Mouse (Mus musculus) adrenal gland, postnatal 4 days (tissue): ENCODE data around the gene Ykt6. TPM values are rescaled to one million over a fixed set of nuclear protein-coding genes. Genes with fewer than 3 reads are reported as not detected.
"Not testable (repeated sequence)": the region's sequence is repeated elsewhere in the genome, so short reads cannot be mapped to it uniquely, and the experiment has no call there.

Source experiments
- DNase-seq, 2 experiments: peaks; one replicate each; pipeline ENCODE4 v3.0.0; 2021 to 2022; ENCODE audit warnings: low spot score in 2 of 2, mixed read lengths in 2 of 2
- total RNA-seq, 2 experiments: library from RNA; stranded (reverse); gene quantifications; 2 replicates each; pipeline ENCODE4 v1.2.3; 2021

The Ykt6 gene
- total RNA-seq, 2 experiments from 2014 or later: 97.9 to 98.2 TPM

DNA sequence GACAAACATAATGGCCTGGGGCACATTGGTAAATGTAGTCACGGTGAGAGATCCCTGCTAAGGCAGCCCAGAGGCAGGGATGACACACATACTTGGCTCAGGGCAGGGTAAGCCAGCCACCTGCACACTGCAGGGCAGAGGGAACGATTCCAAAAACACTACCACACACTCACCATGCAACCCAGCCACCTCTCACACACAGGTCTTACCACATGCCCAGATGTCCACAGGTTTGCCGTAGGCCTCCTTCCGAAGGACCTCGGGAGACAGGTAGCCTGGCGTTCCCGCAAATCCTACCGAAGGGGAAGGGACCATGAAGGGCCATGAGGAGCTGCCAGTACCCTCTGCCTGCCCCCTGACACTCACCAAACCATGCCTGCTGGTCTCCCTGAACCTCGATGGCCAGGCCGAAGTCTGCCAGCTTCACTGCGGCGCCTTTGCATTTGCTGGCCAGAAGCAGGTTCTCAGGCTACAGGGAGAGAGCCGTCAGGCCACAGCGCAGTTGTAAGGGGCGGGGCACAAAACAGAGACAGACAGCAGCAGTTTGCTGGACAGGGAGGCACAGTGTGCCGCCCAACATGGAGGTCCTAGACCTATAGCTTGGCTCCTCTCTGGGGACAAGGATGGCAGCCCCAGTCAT is 34.6 kb downstream of the Ykt6 start:
- DNase-seq: no peak

DNA sequence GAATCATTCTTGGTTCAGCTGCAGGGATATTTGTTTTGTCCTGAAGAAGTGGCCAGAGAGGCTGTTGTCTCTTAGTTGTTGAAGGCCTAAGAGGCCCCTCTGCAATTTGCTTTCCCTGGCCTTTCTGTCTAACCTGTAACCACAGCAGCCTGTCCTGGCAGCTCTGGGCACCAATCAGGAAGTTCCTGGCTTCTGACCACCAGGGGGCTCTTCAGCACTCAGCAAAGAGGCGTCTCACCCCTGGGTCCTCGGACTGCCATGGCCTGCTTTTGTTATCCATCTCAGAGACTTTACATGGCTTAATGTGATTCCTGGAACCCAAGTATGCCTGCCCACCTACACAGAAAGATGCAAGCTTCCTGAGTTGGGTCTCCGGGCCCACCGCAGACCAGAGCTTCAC is 35.4 kb downstream of the Ykt6 start:
- no peak for DNase-seq

DNA sequence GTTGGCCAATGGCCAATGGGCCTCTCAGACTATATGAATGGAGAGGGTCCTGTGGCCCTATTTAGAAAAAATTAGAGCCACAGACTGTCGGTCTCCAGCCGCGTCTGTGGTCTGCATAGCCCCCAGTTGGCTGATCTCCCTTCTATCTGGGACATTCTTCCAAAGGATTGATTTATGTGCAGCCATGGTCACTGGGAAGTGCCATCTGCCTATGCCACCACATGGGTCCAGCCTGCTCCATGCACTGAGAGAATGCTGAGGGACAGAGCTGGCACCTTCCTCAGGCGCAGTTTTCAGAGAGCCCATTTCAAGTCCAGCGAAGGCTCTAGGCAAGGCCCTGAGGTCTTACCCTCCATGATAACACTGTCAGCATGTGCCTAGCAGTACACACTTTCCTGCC is 38.7 kb downstream of the Ykt6 start:
- no peak for DNase-seq

DNA sequence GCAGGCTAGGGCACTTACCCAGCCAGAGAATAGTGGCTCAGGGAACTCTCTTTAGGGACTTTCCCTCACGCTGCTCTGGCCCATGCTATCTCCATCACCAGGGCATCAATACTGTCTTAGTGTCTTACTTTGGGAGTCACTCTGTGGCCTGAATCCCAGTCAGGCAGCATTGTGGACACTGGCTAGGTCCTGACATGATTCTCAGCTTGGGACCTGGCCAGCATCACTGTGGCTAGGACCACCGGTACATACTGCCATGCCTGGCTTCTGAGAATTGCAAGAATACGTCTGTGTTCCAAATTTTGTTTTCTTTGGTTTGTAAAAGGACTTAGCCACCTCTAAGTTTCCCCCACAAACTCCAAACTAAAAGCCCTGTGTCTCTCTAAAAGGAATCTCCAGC is 39.4 kb downstream of the Ykt6 start:
- DNase-seq: no peak

DNA sequence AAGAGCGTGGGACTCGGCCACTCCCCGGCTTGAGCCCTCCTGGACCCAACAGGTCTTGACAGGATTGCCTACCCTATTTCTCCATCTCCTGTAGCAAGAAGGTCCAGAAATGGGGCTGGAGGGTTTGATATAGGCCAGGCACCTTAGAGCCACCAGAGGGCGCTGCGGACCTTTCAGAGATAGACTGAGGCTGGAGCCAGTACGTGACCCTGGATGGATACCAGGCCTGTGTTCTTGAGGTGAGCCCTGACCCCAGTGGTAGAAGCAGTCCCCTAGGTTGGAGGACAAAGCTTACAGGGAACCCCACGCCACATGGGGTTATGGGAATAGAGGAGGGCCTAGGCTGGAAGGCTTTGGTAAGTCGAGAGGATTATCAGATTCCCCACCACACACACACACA is 40.5 kb downstream of the Ykt6 start:
- DNase-seq: peak; percentile 69 to 70

DNA sequence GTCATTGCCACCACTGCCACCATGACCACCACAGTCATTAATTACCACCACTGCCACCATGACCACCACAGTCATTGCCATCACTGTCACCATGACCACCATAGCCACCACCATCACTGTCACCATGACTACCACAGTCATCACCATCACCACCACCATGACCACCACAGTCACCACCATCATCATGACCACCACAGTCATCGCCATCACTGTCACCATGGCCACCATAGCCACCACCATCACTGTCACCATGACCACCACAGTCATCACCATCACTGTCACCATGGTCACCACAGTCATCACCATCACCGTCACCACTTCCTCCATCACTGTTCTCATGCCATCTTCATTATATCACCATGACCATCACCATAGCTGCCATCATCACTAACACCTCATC is 43.0 kb downstream of the Ykt6 start:
- no peak for DNase-seq

DNA sequence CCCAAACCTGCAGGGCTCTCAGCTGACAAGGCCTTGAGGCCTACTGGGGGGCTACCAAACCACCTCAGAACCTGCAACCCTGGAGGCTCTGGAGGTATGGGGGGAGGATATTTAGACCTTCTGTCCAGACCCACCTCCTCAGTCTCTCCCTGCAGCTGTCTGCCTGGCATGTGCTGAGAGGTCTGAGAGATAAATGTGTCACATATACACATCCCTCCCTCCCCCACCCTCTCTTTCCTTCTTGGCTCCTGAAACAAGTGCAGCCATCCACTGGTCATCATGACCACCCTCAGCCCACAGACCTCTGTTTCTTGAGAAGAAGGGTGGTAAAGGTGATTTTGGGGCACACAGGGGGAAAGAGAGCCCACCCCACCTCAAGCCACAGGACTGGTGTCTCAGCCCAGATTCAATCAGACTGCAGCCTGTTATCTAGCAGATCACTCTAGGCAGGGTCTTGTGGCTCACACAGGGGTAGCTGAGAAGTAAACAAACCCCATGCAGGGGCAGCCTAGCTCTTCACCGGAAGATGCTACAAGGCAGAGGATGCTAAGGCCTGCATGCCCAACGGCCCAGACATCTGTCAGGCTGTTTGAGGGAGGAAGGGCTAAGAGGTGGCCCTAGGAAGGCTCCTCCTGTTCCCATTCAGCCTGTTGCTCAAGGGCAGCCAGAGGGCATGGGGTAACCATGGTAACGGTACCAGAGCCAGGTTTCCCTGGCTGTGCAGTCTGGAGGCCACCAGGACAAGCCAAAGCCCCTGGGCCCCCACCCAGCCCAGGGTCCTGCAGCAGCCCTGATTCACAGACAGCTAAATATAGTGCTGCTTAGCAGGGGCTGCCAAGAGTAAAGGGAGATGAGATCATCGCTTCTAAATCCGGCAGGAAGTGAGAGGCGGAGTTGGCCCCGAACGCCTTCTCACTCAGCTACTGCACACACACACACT is 44.6 kb downstream of the Ykt6 start:
- DNase-seq: peak; percentile 39 to 57

DNA sequence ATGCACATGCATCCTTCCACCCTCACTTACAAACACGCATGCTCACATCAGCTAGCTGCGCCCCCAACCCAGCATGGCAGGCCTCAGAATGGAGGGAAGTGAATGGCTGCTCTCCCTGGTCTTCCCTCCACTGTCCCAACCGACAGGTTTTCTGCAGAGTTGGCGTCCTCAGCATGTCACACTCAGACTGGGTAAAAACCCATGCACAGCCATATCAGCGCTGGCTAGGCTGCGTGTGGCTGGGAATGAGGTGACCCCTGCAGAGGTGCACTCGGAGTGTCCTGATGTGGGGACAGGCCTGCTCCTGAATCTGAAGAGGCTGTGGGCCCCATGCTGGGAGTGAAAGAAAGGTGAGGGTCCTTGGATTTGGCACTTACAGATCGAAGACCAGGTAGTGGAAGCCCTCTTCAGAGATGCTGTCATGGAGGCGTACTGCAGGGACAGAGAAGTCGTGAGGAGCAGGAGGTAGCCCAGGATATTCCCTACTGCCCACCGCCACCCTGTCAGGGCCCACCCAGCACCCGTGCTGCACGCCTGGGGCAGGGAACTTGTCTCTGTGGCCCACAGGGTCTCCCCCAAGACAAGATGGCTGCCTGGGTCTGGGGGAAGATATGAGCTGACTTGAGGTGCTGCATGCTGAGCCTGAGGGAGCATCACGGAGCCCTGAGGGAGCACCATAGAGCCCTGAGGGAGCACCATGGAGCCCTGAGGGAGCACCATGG is 45.6 kb downstream of the Ykt6 start:
- DNase-seq: no peak

DNA sequence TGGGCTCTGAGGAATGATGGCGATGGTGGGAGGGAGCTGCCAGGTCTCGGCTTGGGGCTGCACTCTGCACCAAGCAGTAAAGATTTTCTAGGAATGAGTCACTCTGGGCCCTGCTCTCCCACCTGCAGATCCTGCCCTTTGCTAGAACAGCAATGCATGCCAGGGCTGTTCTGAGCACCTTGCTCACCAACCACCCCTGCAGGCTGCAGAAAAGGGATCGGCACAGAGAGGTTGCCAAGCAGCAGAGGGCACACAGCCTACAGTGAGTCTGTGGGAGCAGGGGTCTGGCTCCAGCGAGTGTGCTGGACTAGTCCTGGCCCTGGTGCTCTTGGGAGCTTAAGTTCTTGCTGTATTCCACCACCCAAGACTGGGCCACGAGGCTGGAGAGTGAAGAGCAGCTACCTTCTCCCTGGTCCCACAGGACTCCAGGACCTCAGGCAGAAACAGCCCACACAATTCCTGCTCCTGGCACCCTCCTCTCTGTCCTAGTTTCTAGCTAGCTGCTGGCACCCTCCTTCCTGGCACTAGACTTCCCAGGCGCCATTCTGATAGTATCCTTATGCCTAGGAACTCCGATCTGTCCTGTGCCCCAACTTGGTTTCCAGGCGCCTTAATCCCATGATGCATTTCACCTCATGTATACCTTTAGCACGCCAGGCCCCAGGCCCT is 46.6 kb downstream of the Ykt6 start:
- DNase-seq: no peak

DNA sequence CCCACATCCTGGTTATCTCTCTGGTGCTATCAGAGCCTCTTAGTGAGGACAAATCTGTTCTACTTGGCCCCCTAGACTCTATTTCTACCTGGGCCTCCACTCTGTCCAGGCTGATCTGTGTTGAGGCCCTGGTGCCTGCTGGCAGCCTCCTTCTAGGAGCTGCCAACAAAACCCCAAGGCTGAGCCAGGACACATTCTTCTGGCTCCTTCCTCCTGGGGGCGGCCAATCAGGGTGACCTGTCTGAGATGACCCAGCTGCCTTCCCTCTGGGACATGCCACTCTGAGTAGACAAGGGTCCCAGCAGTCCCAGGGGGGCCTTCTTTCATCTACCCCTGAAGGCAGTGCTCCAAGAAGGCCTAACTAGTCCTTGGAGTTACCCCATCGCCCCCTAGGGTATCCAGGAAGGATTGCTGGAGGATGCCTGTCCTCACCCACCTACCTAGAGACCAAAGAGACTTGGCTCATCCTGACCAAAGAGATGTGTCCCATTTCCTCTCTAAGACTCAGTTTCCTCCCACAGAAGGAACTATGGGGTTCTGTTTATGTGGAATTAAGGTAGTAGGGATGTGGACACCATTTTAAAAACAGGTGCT is 47.6 kb downstream of the Ykt6 start:
- no peak for DNase-seq

DNA sequence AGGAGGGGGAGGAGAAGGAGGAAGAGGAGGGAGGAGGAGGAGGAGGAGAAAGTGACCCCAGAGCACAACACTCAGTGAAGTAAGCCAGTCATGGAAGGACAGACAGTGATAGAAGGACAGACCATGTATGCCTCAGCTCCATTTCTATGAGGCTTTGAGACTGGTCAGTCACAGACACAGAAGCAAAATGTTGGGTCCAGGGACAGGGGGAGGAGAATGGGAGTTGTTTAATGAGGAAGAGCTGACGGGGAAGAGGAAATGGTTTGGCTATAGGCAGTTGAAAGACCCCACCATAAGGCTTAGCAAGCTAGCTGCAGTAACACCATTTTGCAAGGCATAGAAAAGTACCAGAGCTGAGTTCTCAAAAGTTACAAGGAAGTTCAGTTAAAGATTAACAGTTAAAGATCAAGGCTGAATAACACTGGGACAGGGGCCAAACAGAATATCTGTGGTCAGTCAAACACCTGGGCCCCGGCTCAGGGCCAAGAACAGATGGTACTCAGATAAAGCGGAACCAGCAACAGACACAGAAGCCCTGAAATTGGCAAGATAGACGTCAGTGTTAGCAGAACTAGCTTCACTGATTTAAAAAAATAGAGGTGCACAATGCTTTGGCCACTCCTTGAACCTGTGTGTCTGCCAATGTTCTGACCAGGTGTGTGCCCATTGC is 50.0 kb downstream of the Ykt6 start:
- not testable (repeated sequence) for DNase-seq

DNA sequence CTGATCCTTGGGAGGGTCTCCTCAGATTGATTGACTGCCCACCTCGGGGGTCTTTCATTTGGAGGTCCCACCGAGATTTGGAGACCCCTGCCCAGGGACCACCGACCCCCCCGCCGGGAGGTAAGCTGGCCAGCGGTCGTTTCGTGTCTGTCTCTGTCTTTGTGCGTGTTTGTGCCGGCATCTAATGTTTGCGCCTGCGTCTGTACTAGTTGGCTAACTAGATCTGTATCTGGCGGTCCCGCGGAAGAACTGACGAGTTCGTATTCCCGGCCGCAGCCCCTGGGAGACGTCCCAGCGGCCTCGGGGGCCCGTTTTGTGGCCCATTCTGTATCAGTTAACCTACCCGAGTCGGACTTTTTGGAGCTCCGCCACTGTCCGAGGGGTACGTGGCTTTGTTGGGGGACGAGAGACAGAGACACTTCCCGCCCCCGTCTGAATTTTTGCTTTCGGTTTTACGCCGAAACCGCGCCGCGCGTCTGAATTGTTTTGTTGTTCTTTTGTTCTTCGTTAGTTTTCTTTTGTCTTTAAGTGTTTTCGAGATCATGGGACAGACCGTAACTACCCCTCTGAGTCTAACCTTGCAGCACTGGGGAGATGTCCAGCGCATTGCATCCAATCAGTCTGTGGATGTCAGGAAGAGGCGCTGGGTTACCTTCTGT is 51.0 kb downstream of the Ykt6 start:
- not testable (repeated sequence) for DNase-seq

DNA sequence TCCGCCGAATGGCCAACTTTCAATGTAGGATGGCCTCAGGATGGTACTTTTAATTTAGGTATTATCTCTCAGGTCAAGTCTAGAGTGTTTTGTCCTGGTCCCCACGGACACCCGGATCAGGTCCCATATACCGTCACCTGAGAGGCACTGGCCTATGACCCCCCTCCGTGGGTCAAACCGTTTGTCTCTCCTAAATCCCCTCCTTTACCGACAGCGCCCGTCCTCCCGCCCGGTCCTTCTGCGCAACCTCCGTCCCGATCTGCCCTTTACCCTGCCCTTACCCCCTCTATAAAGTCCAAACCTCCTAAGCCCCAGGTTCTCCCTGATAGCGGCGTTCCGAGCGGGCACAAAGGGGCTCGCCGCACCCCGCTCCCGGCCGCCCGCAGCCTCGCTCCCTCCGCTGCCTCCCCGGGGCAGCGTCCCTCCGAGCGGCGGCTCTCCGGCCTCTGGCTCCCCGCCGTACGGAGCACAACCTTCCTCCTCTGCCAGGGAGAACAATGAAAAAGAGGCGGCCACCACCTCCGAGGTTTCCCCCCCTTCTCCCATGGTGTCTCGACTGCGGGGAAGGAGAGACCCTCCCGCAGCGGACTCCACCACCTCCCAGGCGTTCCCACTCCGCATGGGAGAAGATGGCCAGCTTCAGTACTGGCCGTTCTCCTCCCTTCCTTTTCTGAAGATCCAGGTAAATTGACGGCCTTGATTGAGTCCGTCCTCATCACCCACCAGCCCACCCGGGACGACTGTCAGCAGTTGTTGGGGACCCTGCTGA is 51.7 kb downstream of the Ykt6 start:
- DNase-seq: not testable (repeated sequence)

DNA sequence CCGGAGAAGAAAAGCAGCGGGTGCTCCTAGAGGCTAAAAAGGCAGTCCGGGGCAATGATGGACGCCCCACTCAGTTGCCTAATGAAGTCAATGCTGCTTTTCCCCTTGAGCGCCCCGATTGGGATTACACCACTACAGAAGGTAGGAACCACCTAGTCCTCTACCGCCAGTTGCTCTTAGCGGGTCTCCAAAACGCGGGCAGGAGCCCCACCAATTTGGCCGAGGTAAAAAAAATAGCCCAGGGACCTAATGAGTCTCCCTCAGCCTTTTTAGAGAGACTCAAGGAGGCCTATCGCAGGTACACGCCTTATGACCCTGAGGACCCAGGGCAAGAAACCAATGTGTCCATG is 52.3 kb downstream of the Ykt6 start:
- not testable (repeated sequence) for DNase-seq

DNA sequence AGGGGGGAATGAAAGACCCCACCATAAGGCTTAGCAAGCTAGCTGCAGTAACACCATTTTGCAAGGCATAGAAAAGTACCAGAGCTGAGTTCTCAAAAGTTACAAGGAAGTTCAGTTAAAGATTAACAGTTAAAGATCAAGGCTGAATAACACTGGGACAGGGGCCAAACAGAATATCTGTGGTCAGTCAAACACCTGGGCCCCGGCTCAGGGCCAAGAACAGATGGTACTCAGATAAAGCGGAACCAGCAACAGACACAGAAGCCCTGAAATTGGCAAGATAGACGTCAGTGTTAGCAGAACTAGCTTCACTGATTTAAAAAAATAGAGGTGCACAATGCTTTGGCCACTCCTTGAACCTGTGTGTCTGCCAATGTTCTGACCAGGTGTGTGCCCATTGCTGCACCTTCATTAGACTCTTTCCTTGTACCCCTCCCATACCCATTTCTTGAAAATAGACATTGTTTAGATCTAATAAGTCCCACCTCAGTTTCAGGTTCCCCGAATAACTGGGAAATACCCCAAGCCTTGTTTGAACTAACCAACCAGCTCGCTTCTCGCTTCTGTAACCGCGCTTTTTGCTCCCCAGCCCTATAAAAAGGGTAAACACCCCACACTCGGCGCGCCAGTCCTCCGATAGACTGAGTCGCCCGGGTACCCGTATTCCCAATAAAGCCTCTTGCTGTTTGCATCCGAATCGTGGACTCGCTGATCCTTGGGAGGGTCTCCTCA is 55.4 kb downstream of the Ykt6 start:
- DNase-seq: not testable (repeated sequence)

DNA sequence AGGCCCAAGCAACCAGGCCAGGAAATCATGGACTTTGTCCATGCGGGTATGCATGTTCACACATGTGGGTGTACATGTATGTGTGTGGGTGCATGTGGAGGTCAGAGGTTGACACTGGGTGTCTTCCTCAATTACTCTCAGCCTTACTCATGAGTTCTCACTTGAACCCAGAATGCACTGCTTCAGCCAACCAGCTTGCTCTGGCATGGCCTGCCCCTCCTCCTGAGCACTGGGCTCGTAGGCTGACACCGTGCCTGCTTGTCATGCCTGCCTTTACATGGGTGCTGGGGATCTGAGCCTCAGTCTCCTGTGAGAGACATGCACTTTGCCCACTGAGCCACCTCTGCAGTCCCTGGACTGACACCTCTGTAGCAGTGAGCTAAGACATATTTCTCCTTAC is 56.4 kb downstream of the Ykt6 start:
- DNase-seq: no peak

DNA sequence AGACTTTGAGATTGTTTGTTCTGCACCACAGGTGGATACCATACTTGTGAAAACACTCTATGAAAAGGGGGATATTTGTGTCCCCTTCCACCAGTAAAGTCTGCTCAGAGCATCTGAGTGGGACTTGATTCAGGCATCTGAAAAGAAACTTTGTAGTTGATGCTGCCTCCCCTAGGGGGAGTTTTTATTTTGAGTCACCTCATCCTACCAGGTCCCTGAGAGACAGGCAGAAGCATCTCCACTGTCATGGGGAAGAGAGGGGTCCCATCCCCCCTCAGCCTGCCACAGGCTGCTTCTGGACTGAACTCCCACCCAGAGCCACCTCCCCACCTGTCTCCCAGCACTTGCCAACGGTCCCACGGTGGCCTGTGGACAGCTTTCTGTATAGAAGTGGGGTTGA is 57.9 kb downstream of the Ykt6 start:
- no peak for DNase-seq

DNA sequence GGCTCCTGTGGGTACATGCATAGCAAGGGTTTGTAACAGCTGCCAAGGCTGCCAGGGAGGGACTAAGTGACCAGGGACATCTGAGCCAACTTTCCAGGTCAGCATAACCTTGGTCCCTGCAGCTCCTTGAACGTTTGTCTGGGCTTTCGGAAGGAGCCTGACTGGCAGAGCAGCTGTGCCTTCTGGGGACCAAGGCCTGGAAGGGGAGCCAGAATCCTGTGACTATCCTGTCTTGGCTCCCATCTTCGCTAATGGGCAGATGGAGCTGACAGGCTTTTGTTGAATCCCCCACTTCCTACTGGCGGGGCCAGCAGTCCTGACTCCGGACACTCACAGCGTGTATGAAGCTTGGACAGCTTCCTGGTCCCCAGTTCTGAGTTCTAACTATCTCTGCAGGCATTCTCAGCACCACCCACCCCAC is 59.5 kb downstream of the Ykt6 start:
- DNase-seq: no peak
